Mouse (Mus musculus) telencephalon, adult 2 months (tissue): Measurements from ENCODE around the gene Tmem273.

ENCODE experiments used
- DNase-seq: peaks from one replicate; pipeline ENCODE4 v3.0.0-alpha.2; 2011; ENCODE audit warnings: low read depth, low spot score

The Tmem273 gene

GRCm38 (mm10) chr14:32785556-32786130 is at the start of gene Tmem273:
Gene Tmem273 (plus strand): TSS chr14:32785963.
- DNase-seq = peak; percentile 16

GRCm38 (mm10) chr14:32736561-32736960 is 49.2 kb upstream of the Tmem273 start:
- no peak for DNase-seq

- no peak for DNase-seq
Observed at GRCm38 (mm10) chr14:32738586-32738985, 47.2 kb upstream of the Tmem273 start.

GRCm38 (mm10) chr14:32748519-32748918 is 37.2 kb upstream of the Tmem273 start:
- no peak for DNase-seq

- DNase-seq = no peak
Observed at GRCm38 (mm10) chr14:32750727-32751126, 35.0 kb upstream of the Tmem273 start.

- DNase-seq = no peak
Observed at GRCm38 (mm10) chr14:32754286-32754685, 31.5 kb upstream of the Tmem273 start.

- DNase-seq = no peak
Observed at GRCm38 (mm10) chr14:32762177-32762576, 23.6 kb upstream of the Tmem273 start.

- no peak for DNase-seq
Observed at GRCm38 (mm10) chr14:32770563-32770962, 15.2 kb upstream of the Tmem273 start.

- no peak for DNase-seq
Observed at GRCm38 (mm10) chr14:32772085-32772484, 13.7 kb upstream of the Tmem273 start.

- DNase-seq = no peak
Observed at GRCm38 (mm10) chr14:32772791-32773190, 13.0 kb upstream of the Tmem273 start.

GRCm38 (mm10) chr14:32773456-32773855 is 12.3 kb upstream of the Tmem273 start:
- no peak for DNase-seq

- no peak for DNase-seq
Observed at GRCm38 (mm10) chr14:32776077-32776476, 9.7 kb upstream of the Tmem273 start.

GRCm38 (mm10) chr14:32778362-32778761 is 7.4 kb upstream of the Tmem273 start:
- no peak for DNase-seq

GRCm38 (mm10) chr14:32782866-32783265 is 2.9 kb upstream of the Tmem273 start:
- DNase-seq = no peak

GRCm38 (mm10) chr14:32784130-32784747 is 1.5 kb upstream of the Tmem273 start:
- DNase-seq = no peak

- no peak for DNase-seq
Observed at GRCm38 (mm10) chr14:32784748-32785134, 1.0 kb upstream of the Tmem273 start.

GRCm38 (mm10) chr14:32787691-32788090 is 1.9 kb downstream of the Tmem273 start:
- no peak for DNase-seq

GRCm38 (mm10) chr14:32796375-32796774 is 10.6 kb downstream of the Tmem273 start:
- DNase-seq = no peak

- DNase-seq = no peak
Observed at GRCm38 (mm10) chr14:32797803-32798202, 12.0 kb downstream of the Tmem273 start.

GRCm38 (mm10) chr14:32798355-32798754 is 12.6 kb downstream of the Tmem273 start:
- no peak for DNase-seq

- DNase-seq = no peak
Observed at GRCm38 (mm10) chr14:32800048-32800447, 14.3 kb downstream of the Tmem273 start.

- no peak for DNase-seq
Observed at GRCm38 (mm10) chr14:32801016-32801661, 15.4 kb downstream of the Tmem273 start.

GRCm38 (mm10) chr14:32801662-32802024 is 15.9 kb downstream of the Tmem273 start:
- DNase-seq = no peak
